Mouse (Mus musculus): ENCODE data around the gene Cox16. TPM values are rescaled to one million over a fixed set of nuclear protein-coding genes. Genes with fewer than 3 reads are reported as not detected.
"Not testable (repeated sequence)": the region's sequence is repeated elsewhere in the genome, so short reads cannot be mapped to it uniquely, and the experiment has no call there.

Gene Cox16
- polyA plus RNA-seq, 1 experiment from 2014 or later = 127 TPM

DNA sequence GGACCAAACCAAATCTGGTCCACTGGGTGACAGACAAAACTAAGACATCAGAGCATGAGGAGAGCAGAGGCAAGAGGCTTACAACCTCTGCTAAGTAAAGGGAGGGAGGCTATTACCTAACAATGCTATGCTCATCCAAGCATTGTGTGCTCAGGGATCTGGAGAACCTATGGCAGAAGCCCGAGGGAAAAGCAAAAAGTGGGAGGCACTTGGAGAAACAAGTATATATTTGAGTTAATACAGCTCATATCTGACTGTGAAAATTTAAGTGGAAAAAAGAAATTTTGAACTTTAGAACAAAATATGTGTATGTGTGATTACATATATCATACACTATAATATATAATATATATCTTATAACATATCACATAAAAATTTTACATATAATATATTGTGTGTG is 63.1 kb downstream of the Cox16 start, which contains the start of gene Adam4:
TSS of gene Adam4 (minus strand) at position 101 of the 400 bp plus-strand sequence.
- H3K4me2 ChIP-seq (replicated peaks) = no peak within 1 kb of the TSS
- no peak for ATAC-seq (ENCODE audit: low FRiP score)
- H3K4me1 ChIP-seq = no peaks in the 10 kb centered on the region
- WGBS = 93% methylated on average over 1 of the region's 1 CpGs
- H3K27me3 ChIP-seq = no peaks in the 10 kb centered on the region
- H3K9ac ChIP-seq = no peak within 1 kb of the TSS
- peaks cover 12% of the 10 kb centered on the region for H3K9me3 ChIP-seq (replicated peaks)
- no peak within 1 kb of the TSS for H3K27ac ChIP-seq
- no peak within 1 kb of the TSS for H3K4me3 ChIP-seq
- H3K36me3 ChIP-seq = peaks cover 9% of the 10 kb centered on the region

DNA sequence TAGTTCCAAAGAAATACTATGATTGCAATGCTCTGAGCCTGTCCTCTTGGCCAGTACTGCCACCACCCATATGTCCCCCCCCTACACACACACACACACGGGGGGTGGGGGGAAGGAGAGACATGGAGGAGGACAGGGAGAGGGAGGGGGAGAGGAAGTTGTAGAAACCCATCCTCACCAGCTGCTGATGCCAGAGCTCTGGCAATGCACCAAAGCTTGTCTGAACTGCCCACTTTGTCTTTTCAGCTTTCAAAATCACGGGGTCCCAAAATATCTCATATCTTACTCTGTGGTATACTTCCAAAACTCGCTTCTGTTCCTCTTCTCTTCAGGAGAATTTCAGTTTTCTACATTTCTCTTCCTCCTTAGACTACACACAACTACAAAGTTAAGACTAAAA is 71.7 kb downstream of the Cox16 start:
- H3K4me3 ChIP-seq = no peak overlapping the region
- ATAC-seq (ENCODE audit: low FRiP score) = no peak
- 86% methylated on average over 3 of the region's 3 CpGs for WGBS
- H3K4me2 ChIP-seq (replicated peaks) = no peak overlapping the region
- no peak overlapping the region for H3K9ac ChIP-seq
- H3K27me3 ChIP-seq = no peaks in the 10 kb centered on the region
- H3K27ac ChIP-seq = no peak overlapping the region
- H3K9me3 ChIP-seq (replicated peaks) = no peaks in the 10 kb centered on the region
- no peaks in the 10 kb centered on the region for H3K4me1 ChIP-seq
- no peaks in the 10 kb centered on the region for H3K36me3 ChIP-seq

GRCm38 (mm10) chr12:81408966-81409365 is 76.0 kb downstream of the Cox16 start:
- Histone ChIP-seq H3K9me3 (replicated peaks) (no peaks in the 10 kb centered on the region), H3K9ac (no peak overlapping the region), H3K4me3 (no peak overlapping the region), H3K27me3 (no peaks in the 10 kb centered on the region), H3K27ac (no peak overlapping the region), H3K4me2 (replicated peaks) (no peak overlapping the region), H3K4me1 (no peaks in the 10 kb centered on the region), H3K36me3 (no peaks in the 10 kb centered on the region)
- no peak for ATAC-seq (ENCODE audit: low FRiP score)
- WGBS = 90% methylated on average over 3 of the region's 3 CpGs

DNA sequence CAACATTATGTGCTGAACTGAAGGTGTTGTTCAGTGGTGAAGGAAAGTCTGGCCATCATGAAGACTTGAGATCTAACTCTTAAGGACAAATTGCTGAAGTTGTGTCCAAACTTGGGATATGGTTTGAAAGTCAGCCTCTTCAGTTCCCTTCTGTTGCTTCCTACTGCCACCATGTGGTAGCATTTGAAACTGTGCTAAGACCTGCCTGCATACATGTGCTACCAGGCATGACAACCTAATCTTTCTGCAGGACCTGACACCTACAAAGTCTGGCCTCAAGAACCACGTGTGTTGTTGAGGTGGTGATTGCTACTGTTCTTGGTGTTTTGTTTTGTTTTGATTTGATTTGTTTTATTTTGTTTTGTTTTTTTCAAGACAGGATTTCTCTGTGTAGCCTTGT is 82.7 kb downstream of the Cox16 start:
- Histone ChIP-seq H3K4me2 (replicated peaks) (no peak overlapping the region), H3K9ac (no peak overlapping the region), H3K36me3 (no peaks in the 10 kb centered on the region), H3K27ac (no peak overlapping the region), H3K27me3 (no peaks in the 10 kb centered on the region), H3K4me3 (no peak overlapping the region), H3K9me3 (replicated peaks) (no peaks in the 10 kb centered on the region), H3K4me1 (no peaks in the 10 kb centered on the region)
- WGBS = 26% methylated on average over 1 of the region's 1 CpGs
- ATAC-seq (ENCODE audit: low FRiP score) = no peak

DNA sequence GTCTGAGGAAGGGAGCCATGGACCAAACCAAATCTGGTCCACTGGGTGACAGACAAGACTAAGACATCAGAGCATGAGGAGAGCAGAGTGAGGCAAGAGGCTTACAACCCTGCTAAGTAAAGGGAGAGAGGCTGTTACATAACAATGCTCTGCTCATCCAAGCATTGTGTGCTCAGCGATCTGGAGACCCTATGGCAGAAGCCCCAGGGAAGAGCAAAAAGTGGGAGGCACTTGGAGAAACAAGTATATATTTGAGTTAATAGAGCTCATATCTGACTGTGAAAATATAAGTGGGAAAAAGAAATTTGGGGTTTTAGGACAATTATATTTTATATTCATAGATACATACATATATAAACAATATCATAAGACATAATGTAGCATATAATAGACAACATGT is 105.6 kb downstream of the Cox16 start, which contains the start of gene Gm4787:
TSS of gene Gm4787 (minus strand) at position 101 of the 400 bp plus-strand sequence.
- 60% methylated on average over 1 of the region's 1 CpGs for WGBS
- not testable (repeated sequence) for H3K27ac ChIP-seq; H3K4me2 ChIP-seq (replicated peaks); H3K36me3 ChIP-seq; H3K9me3 ChIP-seq (replicated peaks); H3K27me3 ChIP-seq; H3K4me1 ChIP-seq; H3K4me3 ChIP-seq; H3K9ac ChIP-seq; ATAC-seq (ENCODE audit: low FRiP score)

GRCm38 (mm10) chr12:81333841-81334240 is 151.1 kb downstream of the Cox16 start:
- no peak for ATAC-seq (ENCODE audit: low FRiP score)
- H3K4me3 ChIP-seq = peak overlapping the region; percentile 63
- 0 out of 2 replicates have a peak overlapping the region, but pooled peaks have one; percentile 84 for H3K9ac ChIP-seq
- 69% methylated on average over 5 of the region's 5 CpGs for WGBS
- no peaks in the 10 kb centered on the region for H3K36me3 ChIP-seq
- no peaks in the 10 kb centered on the region for H3K9me3 ChIP-seq (replicated peaks)
- no peak overlapping the region for H3K27ac ChIP-seq
- peak overlapping the region; percentile 96 for H3K4me2 ChIP-seq (replicated peaks)
- peaks cover 10% of the 10 kb centered on the region for H3K4me1 ChIP-seq
- peaks cover 21% of the 10 kb centered on the region for H3K27me3 ChIP-seq

GRCm38 (mm10) chr12:81332875-81333421 is 152.0 kb downstream of the Cox16 start, which contains the start of gene Slc8a3:
TSS of gene Slc8a3 (minus strand) at chr12:81333180.
- Histone ChIP-seq H3K36me3 (no peaks in the 10 kb centered on the region), H3K9ac (peak within 1 kb of the TSS; percentile 84), H3K4me3 (peak within 1 kb of the TSS; percentile 63), H3K4me2 (replicated peaks) (peak within 1 kb of the TSS; percentile 96), H3K4me1 (peaks cover 10% of the 10 kb centered on the region), H3K27me3 (peaks cover 21% of the 10 kb centered on the region), H3K27ac (peak within 1 kb of the TSS; percentile 82), H3K9me3 (replicated peaks) (no peaks in the 10 kb centered on the region)
- WGBS = 0% methylated on average over 38 of the region's 47 CpGs
- peak; percentile 81 for ATAC-seq (ENCODE audit: low FRiP score)

DNA sequence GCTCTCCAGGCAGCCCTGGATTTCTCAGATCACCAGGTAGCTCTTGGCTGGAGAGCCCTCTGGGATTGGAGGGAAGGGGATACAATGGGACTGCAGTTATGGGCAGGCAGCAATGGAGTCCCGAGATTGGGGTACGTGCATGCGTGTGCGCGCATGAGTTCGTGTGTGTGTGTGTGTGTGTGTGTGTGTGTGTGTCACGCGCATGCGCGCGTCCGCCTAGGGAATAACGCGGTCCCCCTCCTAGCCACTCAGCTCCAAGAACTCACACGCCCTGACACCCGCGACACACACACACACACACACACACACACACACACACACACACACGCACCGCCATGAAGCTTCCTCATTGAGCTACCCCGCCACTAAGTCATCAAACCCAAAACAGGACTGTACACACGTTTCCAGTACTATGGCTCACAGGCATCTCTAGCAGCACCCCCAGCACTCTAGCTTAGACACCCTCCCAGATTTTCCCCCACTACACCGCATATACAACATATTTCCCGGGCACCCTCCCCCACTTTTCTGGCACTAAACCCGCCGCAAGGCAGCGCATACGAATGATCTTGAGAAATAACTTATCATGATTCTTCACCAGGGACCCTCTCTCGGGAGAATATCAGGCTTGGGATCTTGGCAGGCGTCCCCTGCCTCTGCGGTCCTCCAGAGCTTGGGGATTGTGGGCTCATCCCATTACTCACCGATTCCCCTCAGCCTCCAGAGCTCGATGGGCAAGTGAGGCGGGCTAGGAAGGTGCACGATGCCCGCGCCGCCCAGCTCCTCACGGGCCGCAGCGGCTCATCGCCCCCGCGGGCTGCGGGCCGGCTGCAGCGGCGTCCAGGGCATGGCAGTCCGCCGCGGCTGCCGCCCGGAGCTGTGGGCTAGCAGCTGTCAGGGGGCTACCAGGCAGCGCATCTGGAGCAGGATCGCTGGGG is 152.7 kb downstream of the Cox16 start:
- H3K27ac ChIP-seq = peak overlapping the region; percentile 82
- H3K9ac ChIP-seq = peak overlapping the region; percentile 84
- H3K36me3 ChIP-seq = no peaks in the 10 kb centered on the region
- H3K9me3 ChIP-seq (replicated peaks) = no peaks in the 10 kb centered on the region
- peaks cover 21% of the 10 kb centered on the region for H3K27me3 ChIP-seq
- H3K4me3 ChIP-seq = peak overlapping the region; percentile 63
- peaks cover 10% of the 10 kb centered on the region for H3K4me1 ChIP-seq
- H3K4me2 ChIP-seq (replicated peaks) = peak overlapping the region; percentile 96
- WGBS = 1% methylated on average over 45 of the region's 54 CpGs
- ATAC-seq (ENCODE audit: low FRiP score) = peak; percentile 75

DNA sequence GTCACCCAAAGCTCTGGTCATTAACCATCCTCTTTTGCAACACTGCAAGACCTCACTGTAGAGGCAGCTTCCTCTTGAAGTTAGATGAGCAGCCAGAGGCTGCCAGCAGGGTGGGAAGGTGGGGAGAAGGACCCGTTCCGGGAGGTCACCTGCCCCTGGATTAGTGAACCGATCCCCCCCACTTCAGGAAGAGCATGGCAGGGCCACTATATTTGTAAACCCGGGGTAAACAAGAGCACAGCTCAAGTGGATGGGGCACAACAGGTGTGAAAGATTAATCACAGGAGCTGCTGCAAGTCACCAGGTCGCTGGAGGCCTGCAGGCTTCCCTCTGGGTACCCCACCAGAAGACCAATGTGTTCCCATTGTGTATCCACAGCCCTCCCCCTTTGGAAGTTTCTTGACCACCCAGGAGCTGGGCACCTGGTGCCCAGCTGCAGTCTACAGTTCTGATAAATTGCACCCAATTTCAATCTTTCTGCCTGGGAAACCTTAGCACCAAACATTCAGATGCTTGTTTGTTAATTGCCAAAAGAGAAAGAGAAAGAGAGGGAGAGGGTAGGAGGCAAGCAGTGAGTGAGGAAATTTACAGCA is 153.8 kb downstream of the Cox16 start:
- Histone ChIP-seq H3K4me3 (peak overlapping the region; percentile 63; the same call in 1 of the 2 replicates), H3K4me2 (replicated peaks) (peak overlapping the region; percentile 96; the same call in 1 of the 2 replicates), H3K36me3 (no peaks in the 10 kb centered on the region), H3K27ac (no peak overlapping the region), H3K27me3 (peaks cover 21% of the 10 kb centered on the region), H3K9me3 (replicated peaks) (no peaks in the 10 kb centered on the region), H3K4me1 (peaks cover 10% of the 10 kb centered on the region), H3K9ac (no peak overlapping the region; the same call in none of the 2 replicates)
- no peak for ATAC-seq (ENCODE audit: low FRiP score)
- 45% methylated on average over 5 of the region's 5 CpGs for WGBS

DNA sequence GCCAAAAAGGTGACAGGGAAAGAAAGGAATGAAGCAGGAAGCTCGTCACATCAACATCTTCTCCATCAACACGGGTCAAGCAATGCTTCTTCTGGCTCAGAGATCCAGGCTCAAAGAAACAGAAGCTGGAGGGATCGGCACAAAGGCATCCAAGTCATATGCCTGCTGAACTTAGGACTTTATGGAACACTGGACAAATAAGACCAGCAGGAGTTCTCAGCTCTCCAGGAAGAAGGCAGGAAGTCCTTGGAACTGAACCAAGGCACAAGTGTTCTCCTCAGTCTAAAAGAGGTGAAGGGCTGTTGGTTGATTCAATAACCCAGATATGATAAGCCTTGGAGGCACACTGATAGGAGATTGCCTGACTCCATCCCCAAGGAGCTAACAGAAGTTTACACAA is 159.9 kb downstream of the Cox16 start:
- Histone ChIP-seq H3K27ac (no peak overlapping the region), H3K36me3 (no peaks in the 10 kb centered on the region), H3K27me3 (peaks cover 3% of the 10 kb centered on the region; the same call in 1 of the 2 replicates), H3K9ac (no peak overlapping the region), H3K4me1 (peaks cover 6% of the 10 kb centered on the region), H3K4me2 (replicated peaks) (no peak overlapping the region), H3K9me3 (replicated peaks) (no peaks in the 10 kb centered on the region), H3K4me3 (no peak overlapping the region)
- ATAC-seq (ENCODE audit: low FRiP score) = no peak
- WGBS = 84% methylated on average over 3 of the region's 3 CpGs

DNA sequence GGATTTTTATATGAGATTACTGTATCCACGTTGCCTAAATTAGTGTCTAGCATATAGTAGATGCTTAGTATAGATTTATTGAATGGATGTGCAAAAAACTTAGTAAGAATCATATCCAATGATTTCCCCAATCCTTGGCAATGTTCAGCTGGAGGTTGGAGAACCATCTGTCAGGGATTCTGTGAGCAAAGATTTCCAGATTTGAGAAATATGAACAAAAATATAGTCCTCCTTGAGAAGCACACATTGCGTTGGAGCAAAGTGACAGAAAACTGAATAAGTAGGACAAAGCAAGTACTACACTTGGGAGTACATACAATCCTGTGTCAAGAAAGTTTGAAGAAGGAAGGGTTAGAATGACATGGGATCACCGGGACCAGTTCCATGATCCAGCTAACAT is 160.8 kb downstream of the Cox16 start:
- H3K9ac ChIP-seq = no peak overlapping the region
- H3K27ac ChIP-seq = no peak overlapping the region
- H3K4me1 ChIP-seq = peaks cover 6% of the 10 kb centered on the region
- no peak overlapping the region for H3K4me3 ChIP-seq
- WGBS = 92% methylated on average over 3 of the region's 3 CpGs
- no peaks in the 10 kb centered on the region for H3K36me3 ChIP-seq
- ATAC-seq (ENCODE audit: low FRiP score) = no peak
- no peaks in the 10 kb centered on the region for H3K27me3 ChIP-seq
- H3K4me2 ChIP-seq (replicated peaks) = no peak overlapping the region
- H3K9me3 ChIP-seq (replicated peaks) = no peaks in the 10 kb centered on the region

DNA sequence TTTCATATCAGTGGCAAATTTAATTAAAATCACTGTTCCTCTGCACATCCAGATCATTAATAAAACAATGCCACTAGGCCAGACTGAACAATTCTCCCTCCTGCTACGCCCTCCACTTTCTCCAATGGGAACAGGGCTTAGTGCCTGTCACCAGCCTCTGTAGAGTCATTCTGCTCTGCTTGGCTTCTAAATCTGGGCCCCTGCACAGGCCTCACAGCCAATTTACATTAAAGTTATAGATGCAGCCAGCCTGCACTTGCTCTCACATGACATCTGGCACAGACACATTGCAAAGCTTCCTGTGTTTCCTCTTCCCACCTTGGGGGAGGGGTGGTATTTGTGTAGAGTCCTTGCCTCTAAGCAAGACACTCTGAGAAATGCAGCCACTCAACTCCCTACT is 163.9 kb downstream of the Cox16 start:
- Histone ChIP-seq H3K27ac (0 out of 2 replicates have a peak overlapping the region, but pooled peaks have one; percentile 24), H3K9me3 (replicated peaks) (no peaks in the 10 kb centered on the region), H3K4me2 (replicated peaks) (no peak overlapping the region), H3K27me3 (no peaks in the 10 kb centered on the region), H3K4me3 (no peak overlapping the region), H3K36me3 (no peaks in the 10 kb centered on the region), H3K4me1 (peaks cover 9% of the 10 kb centered on the region), H3K9ac (no peak overlapping the region)
- 63% methylated on average over 1 of the region's 1 CpGs for WGBS
- ATAC-seq (ENCODE audit: low FRiP score) = no peak
